Mouse (Mus musculus): ENCODE measurements around the gene Ndc1. TPM values are rescaled to one million over a fixed set of nuclear protein-coding genes. Genes with fewer than 3 reads are reported as not detected.

Ndc1 gene
- polyA plus RNA-seq, 1 experiment from 2014 or later: 47.4 TPM

DNA sequence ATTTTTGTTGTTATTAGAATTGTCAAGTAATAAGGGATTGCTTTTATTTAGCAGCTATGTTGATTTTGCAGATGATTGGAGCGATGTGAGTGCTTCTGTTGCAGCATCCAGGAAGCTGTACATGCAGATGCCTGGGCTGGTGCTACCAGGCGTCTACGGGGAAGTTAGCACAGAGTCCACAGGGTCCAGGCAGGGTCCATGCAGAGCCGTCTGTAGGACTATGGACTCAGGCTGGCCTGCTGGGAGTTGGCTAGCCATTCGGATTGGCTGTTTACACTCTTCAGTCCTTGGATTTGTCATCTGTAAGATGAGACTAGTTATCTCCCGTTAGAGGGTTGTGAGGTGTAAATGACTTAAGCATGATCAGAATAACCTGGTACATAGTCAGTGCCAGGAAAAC, 11.4 kb downstream of the Ndc1 start:
- Histone ChIP-seq H3K4me1 (replicated peaks; ENCODE audit: control insufficient read depth, insufficient read depth, low read length) (no peaks in the 10 kb centered on the region; the same call in 1 of the 2 replicates), H3K36me3 (ENCODE audit: control insufficient read depth, insufficient read depth, low read length) (peaks cover 41% of the 10 kb centered on the region), H3K9ac (ENCODE audit: low read depth, low read length) (no peak overlapping the region), H3K27ac (ENCODE audit: low read depth, low read length) (no peak overlapping the region), H3K9me3 (ENCODE audit: control insufficient read depth, low read length) (no peaks in the 10 kb centered on the region), H3K4me3 (ENCODE audit: low read depth, low read length) (no peak overlapping the region), H3K27me3 (replicated peaks; ENCODE audit: control insufficient read depth, insufficient read depth, low read length) (no peaks in the 10 kb centered on the region), H3K4me2 (no peak overlapping the region)
- 79% methylated on average over 6 of the region's 6 CpGs for WGBS
- peak; percentile 66 for ATAC-seq (replicated peaks; ENCODE audit: low FRiP score)
- no peak for DNase-seq (ENCODE audit: low spot score)

DNA sequence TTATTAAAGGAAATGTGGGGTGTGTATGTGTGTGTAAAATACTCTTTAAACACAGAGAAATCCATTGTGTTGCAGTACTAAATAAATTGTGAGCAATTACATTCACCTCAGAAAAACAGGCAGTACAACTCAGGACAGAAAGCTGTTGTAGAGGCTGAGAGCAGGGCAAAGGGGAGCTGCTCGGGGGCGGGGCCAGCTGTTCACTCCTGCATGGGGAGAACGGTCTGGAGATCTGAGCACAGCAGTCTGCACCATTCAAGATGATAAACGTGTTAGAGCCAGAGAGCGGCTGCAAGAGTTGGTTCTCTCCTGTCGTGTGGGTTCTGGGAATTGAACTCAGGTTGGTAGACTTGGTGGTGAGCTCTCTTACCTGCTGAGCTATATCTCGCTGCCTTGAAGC, 13.3 kb downstream of the Ndc1 start:
- no peaks in the 10 kb centered on the region for H3K4me1 ChIP-seq (replicated peaks; ENCODE audit: control insufficient read depth, insufficient read depth, low read length)
- no peak overlapping the region for H3K4me3 ChIP-seq (ENCODE audit: low read depth, low read length)
- H3K9me3 ChIP-seq (ENCODE audit: control insufficient read depth, low read length): no peaks in the 10 kb centered on the region
- no peak overlapping the region for H3K4me2 ChIP-seq
- H3K27ac ChIP-seq (ENCODE audit: low read depth, low read length): no peak overlapping the region
- H3K36me3 ChIP-seq (ENCODE audit: control insufficient read depth, insufficient read depth, low read length): peaks cover 38% of the 10 kb centered on the region
- H3K27me3 ChIP-seq (replicated peaks; ENCODE audit: control insufficient read depth, insufficient read depth, low read length): no peaks in the 10 kb centered on the region
- DNase-seq (ENCODE audit: low spot score) (no peak), ATAC-seq (replicated peaks; ENCODE audit: low FRiP score) (no peak)
- 80% methylated on average over 7 of the region's 7 CpGs for WGBS
- no peak overlapping the region for H3K9ac ChIP-seq (ENCODE audit: low read depth, low read length)

DNA sequence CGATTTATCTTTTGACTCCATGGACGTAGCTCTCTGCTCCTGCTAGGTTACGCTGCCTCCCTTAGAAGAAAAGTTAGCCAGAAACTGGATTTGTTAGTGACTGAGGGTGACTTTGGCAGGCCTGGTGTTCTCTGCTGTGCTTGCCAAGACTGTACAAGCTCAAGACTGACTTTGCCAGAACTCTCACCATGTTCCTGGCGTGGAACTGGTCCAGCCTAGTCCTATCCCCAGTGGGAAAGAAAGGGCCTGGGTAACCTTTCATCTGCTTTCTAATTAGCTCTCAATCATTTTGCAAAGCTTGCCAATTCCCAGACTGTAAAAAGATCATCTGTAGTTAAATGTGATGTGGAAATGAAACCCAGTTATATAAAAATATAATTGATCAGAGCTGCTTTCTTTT, 19.5 kb downstream of the Ndc1 start:
- WGBS: 94% methylated on average over 4 of the region's 4 CpGs
- no peak overlapping the region for H3K4me2 ChIP-seq
- no peak overlapping the region for H3K9ac ChIP-seq (ENCODE audit: low read depth, low read length)
- no peak for DNase-seq (ENCODE audit: low spot score)
- peaks cover 47% of the 10 kb centered on the region for H3K36me3 ChIP-seq (ENCODE audit: control insufficient read depth, insufficient read depth, low read length)
- H3K27me3 ChIP-seq (replicated peaks; ENCODE audit: control insufficient read depth, insufficient read depth, low read length): no peaks in the 10 kb centered on the region
- no peak overlapping the region for H3K27ac ChIP-seq (ENCODE audit: low read depth, low read length)
- no peak for ATAC-seq (replicated peaks; ENCODE audit: low FRiP score)
- H3K4me1 ChIP-seq (replicated peaks; ENCODE audit: control insufficient read depth, insufficient read depth, low read length): no peaks in the 10 kb centered on the region
- H3K9me3 ChIP-seq (ENCODE audit: control insufficient read depth, low read length): no peaks in the 10 kb centered on the region
- H3K4me3 ChIP-seq (ENCODE audit: low read depth, low read length): no peak overlapping the region

DNA sequence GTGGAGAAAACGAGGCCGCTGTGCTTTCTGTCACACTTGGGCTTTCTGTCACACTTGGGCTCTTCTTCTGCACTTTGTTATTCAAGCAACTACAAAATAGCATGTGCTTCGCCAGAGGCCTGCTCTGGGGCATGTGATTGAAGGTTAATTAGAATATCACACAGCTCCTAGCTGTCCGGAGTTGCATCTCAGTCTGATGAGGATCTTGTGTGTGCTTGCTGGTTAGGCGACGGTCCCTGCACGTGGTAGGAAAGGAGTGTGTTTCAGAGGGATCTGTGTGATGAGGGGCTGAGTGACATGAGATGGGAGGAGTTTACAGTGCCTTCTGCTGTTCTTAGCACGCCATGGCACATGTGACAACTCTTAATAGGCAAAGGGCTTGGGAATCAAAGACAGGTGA, 19.9 kb downstream of the Ndc1 start:
- Histone ChIP-seq H3K9me3 (ENCODE audit: control insufficient read depth, low read length) (no peaks in the 10 kb centered on the region), H3K4me3 (ENCODE audit: low read depth, low read length) (no peak overlapping the region), H3K36me3 (ENCODE audit: control insufficient read depth, insufficient read depth, low read length) (peaks cover 47% of the 10 kb centered on the region), H3K4me1 (replicated peaks; ENCODE audit: control insufficient read depth, insufficient read depth, low read length) (no peaks in the 10 kb centered on the region), H3K27ac (ENCODE audit: low read depth, low read length) (no peak overlapping the region), H3K27me3 (replicated peaks; ENCODE audit: control insufficient read depth, insufficient read depth, low read length) (no peaks in the 10 kb centered on the region), H3K9ac (ENCODE audit: low read depth, low read length) (no peak overlapping the region), H3K4me2 (no peak overlapping the region)
- DNase-seq (ENCODE audit: low spot score) (no peak), ATAC-seq (replicated peaks; ENCODE audit: low FRiP score) (no peak)
- 93% methylated on average over 8 of the region's 8 CpGs for WGBS

DNA sequence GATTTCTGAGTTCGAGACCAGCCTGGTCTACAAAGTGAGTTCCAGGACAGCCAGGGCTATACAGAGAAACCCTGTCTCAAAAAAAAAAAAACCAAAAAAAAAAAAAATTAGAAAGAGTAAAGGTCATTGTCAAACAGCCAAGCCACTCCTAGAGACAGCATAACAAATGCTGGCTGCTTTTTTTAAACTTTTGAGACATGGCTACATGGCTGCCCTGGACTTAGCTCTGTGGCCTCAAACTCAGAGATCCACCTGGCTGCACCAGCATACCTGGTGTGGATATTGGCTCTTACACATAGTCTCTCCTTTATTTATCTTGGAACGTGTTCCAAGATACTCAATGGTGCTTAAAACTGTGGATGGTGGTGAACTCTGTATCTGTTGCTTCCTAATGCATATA, 20.7 kb downstream of the Ndc1 start:
- H3K9ac ChIP-seq (ENCODE audit: low read depth, low read length): no peak overlapping the region
- H3K4me1 ChIP-seq (replicated peaks; ENCODE audit: control insufficient read depth, insufficient read depth, low read length): no peaks in the 10 kb centered on the region
- H3K4me2 ChIP-seq: no peak overlapping the region
- peaks cover 47% of the 10 kb centered on the region for H3K36me3 ChIP-seq (ENCODE audit: control insufficient read depth, insufficient read depth, low read length)
- ATAC-seq (replicated peaks; ENCODE audit: low FRiP score): no peak
- no peak for DNase-seq (ENCODE audit: low spot score)
- no peak overlapping the region for H3K27ac ChIP-seq (ENCODE audit: low read depth, low read length)
- H3K27me3 ChIP-seq (replicated peaks; ENCODE audit: control insufficient read depth, insufficient read depth, low read length): no peaks in the 10 kb centered on the region
- H3K9me3 ChIP-seq (ENCODE audit: control insufficient read depth, low read length): no peaks in the 10 kb centered on the region
- H3K4me3 ChIP-seq (ENCODE audit: low read depth, low read length): no peak overlapping the region
- WGBS: 90% methylated on average over 2 of the region's 2 CpGs

DNA sequence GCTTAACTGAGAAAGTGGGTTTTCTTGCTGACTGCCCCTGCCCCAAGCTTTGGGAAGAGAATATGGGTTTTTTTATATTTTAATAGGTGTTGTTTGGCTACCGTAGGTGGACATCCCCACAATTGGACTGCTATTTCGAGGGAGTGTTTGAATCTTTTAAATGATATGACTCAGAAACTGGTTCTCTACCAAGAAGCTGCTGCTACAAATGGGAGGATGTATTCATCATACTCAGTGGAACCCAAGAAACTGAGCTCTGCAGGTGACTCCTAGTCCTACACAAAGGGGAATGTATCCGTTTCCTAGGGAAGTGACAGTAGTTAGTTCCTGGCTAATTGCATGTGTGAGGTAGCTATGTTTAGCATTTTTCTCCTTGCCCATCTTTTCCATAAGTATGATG, 21.8 kb downstream of the Ndc1 start:
- Histone ChIP-seq H3K27ac (ENCODE audit: low read depth, low read length) (no peak overlapping the region), H3K27me3 (replicated peaks; ENCODE audit: control insufficient read depth, insufficient read depth, low read length) (no peaks in the 10 kb centered on the region), H3K9me3 (ENCODE audit: control insufficient read depth, low read length) (no peaks in the 10 kb centered on the region), H3K4me2 (no peak overlapping the region), H3K36me3 (ENCODE audit: control insufficient read depth, insufficient read depth, low read length) (peaks cover 53% of the 10 kb centered on the region), H3K4me3 (ENCODE audit: low read depth, low read length) (no peak overlapping the region), H3K9ac (ENCODE audit: low read depth, low read length) (no peak overlapping the region), H3K4me1 (replicated peaks; ENCODE audit: control insufficient read depth, insufficient read depth, low read length) (no peaks in the 10 kb centered on the region)
- DNase-seq (ENCODE audit: low spot score): no peak
- ATAC-seq (replicated peaks; ENCODE audit: low FRiP score): no peak
- 93% methylated on average over 3 of the region's 3 CpGs for whole genome bisulfite sequencing

DNA sequence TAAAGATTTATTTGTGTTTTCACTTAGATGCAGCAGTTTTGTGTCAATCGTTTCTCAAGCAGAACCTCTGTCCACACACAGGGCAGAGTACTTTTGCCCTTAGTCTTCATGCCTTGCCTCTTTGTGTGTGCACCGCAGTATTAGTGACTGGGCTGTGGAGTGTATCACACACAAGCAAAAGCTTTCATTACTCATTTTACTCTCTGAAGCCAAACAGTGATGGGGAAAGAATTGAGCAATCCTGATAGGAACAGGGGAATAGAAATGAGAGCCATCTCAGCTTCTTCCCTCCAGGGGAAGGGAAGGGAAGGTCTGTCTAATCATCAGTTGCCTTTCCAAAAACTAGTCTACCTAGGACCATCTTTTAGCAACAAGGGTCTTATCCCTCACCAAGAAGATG, 26.2 kb downstream of the Ndc1 start:
- H3K9ac ChIP-seq (ENCODE audit: low read depth, low read length): no peak overlapping the region
- H3K36me3 ChIP-seq (ENCODE audit: control insufficient read depth, insufficient read depth, low read length): peaks cover 39% of the 10 kb centered on the region
- no peak overlapping the region for H3K4me2 ChIP-seq
- no peaks in the 10 kb centered on the region for H3K4me1 ChIP-seq (replicated peaks; ENCODE audit: control insufficient read depth, insufficient read depth, low read length)
- no peaks in the 10 kb centered on the region for H3K27me3 ChIP-seq (replicated peaks; ENCODE audit: control insufficient read depth, insufficient read depth, low read length)
- DNase-seq (ENCODE audit: low spot score) (no peak), ATAC-seq (replicated peaks; ENCODE audit: low FRiP score) (no peak)
- H3K9me3 ChIP-seq (ENCODE audit: control insufficient read depth, low read length): no peaks in the 10 kb centered on the region
- no peak overlapping the region for H3K27ac ChIP-seq (ENCODE audit: low read depth, low read length)
- H3K4me3 ChIP-seq (ENCODE audit: low read depth, low read length): no peak overlapping the region
- 92% methylated on average over 2 of the region's 2 CpGs for WGBS

DNA sequence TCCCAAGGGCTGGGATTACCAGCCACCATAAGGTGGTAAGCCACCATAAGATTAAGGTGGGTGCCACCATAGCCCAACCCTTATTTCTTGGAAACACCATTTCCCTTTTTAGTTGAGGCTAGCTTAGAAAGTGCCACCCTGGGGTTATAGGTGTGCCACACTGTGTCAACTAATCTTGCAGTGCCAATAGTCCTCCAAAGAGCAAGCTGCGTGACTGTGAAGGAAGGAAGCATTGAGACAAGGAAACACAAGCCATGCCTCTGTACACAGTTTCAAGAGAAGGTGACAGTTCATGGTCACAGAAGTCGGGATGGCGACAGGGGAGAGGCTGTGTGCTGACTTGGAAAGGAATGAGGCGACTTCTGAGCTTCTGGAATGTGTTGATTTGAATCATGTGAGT, 52.6 kb downstream of the Ndc1 start:
- Histone ChIP-seq H3K27me3 (replicated peaks; ENCODE audit: control insufficient read depth, insufficient read depth, low read length) (no peaks in the 10 kb centered on the region), H3K36me3 (ENCODE audit: control insufficient read depth, insufficient read depth, low read length) (peaks cover 16% of the 10 kb centered on the region), H3K27ac (ENCODE audit: low read depth, low read length) (no peak overlapping the region), H3K9ac (ENCODE audit: low read depth, low read length) (no peak overlapping the region), H3K4me2 (no peak overlapping the region), H3K4me1 (replicated peaks; ENCODE audit: control insufficient read depth, insufficient read depth, low read length) (0 out of 2 replicates have a peak, but pooled peaks cover 5% of the 10 kb centered on the region), H3K9me3 (ENCODE audit: control insufficient read depth, low read length) (no peaks in the 10 kb centered on the region), H3K4me3 (ENCODE audit: low read depth, low read length) (no peak overlapping the region)
- WGBS: 75% methylated on average over 4 of the region's 4 CpGs
- no peak for ATAC-seq (replicated peaks; ENCODE audit: low FRiP score)
- no peak for DNase-seq (ENCODE audit: low spot score)

DNA sequence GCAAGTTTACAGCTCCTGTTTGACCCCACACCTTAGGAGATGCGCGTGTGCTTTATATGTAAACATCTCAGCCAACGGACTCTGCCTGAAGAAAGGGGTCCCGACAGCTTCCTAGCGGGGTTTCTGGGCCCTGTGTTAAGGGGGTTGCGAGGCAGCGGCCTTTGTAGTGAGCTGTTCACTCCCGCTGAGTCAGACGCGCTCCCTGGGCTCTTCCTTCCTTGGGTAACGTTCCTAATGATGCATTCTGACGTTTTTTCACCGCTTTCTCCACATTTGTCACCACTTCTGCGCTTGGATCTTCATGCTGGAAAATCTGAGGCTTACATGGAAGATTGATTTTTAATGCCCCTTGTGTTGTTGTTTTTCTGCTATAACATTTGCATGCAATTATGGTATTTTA, 54.1 kb downstream of the Ndc1 start:
- Histone ChIP-seq H3K4me2 (peak overlapping the region; percentile 68), H3K9ac (ENCODE audit: low read depth, low read length) (peak overlapping the region; percentile 27; the same call in 1 of the 2 replicates), H3K27me3 (replicated peaks; ENCODE audit: control insufficient read depth, insufficient read depth, low read length) (no peaks in the 10 kb centered on the region), H3K9me3 (ENCODE audit: control insufficient read depth, low read length) (no peaks in the 10 kb centered on the region), H3K4me3 (ENCODE audit: low read depth, low read length) (peak overlapping the region; percentile 35), H3K4me1 (replicated peaks; ENCODE audit: control insufficient read depth, insufficient read depth, low read length) (0 out of 2 replicates have a peak, but pooled peaks cover 5% of the 10 kb centered on the region), H3K27ac (ENCODE audit: low read depth, low read length) (no peak overlapping the region), H3K36me3 (ENCODE audit: control insufficient read depth, insufficient read depth, low read length) (peaks cover 10% of the 10 kb centered on the region; the same call in 1 of the 2 replicates)
- WGBS: 5% methylated on average over 14 of the region's 14 CpGs
- DNase-seq (ENCODE audit: low spot score) (no peak), ATAC-seq (replicated peaks; ENCODE audit: low FRiP score) (no peak)
